Mouse (Mus musculus) midbrain, embryonic 13.5 days (tissue): ENCODE data around the gene Zbtb20. TPM values are rescaled to one million over a fixed set of nuclear protein-coding genes. Genes with fewer than 3 reads are reported as not detected.

Experiments used
- ATAC-seq: fragments of 200-750 bp; cut with Nextera tagmentation; 2 replicates; pipeline ENCODE4 v1.8.0; 2017; ENCODE audit warnings: mild to moderate bottlenecking, moderate TSS enrichment, moderate library complexity
- H3K27ac ChIP-seq: fragments of 300-500 bp; sonication (generic); 2 replicates; pipeline ENCODE4 v1.5.1; 2015; ENCODE audit warnings: inconsistent platforms, mild to moderate bottlenecking, moderate library complexity
- H3K27me3 ChIP-seq: fragments of 300-500 bp; sonication (generic); 2 replicates; pipeline ENCODE4 v1.6.1; 2015; ENCODE audit warnings: mild to moderate bottlenecking, inconsistent platforms
- H3K36me3 ChIP-seq: fragments of 300-500 bp; sonication (generic); 2 replicates; pipeline ENCODE4 v1.6.1; 2015; ENCODE audit warnings: mild to moderate bottlenecking, inconsistent platforms
- H3K4me1 ChIP-seq: fragments of 300-500 bp; sonication (generic); replicated peaks from 2 replicates; pipeline ENCODE4 v1.6.1; 2015; ENCODE audit warnings: inconsistent platforms
- H3K4me2 ChIP-seq: fragments of 300-500 bp; sonication (generic); replicated peaks from 2 replicates; pipeline ENCODE4 v1.6.1; 2015; ENCODE audit warnings: moderate library complexity, mild to moderate bottlenecking, inconsistent platforms
- H3K4me3 ChIP-seq: fragments of 300-500 bp; sonication (generic); replicated peaks from 2 replicates; pipeline ENCODE4 v1.5.1; 2015; ENCODE audit warnings: mild to moderate bottlenecking, inconsistent platforms
- H3K9ac ChIP-seq: fragments of 300-500 bp; sonication (generic); replicated peaks from 2 replicates; pipeline ENCODE4 v1.6.1; 2015; ENCODE audit warnings: mild to moderate bottlenecking, inconsistent platforms
- H3K9me3 ChIP-seq: fragments of 300-500 bp; sonication (generic); 2 replicates; pipeline ENCODE4 v1.6.1; 2016; ENCODE audit warnings: mild to moderate bottlenecking, inconsistent platforms
- WGBS: fragments of 180-500 bp; shearing (Covaris S2); methylation state at CpG from one replicate; pipeline ENCODE4 v1.1.7; 2015; 5-methylcytosine and 5-hydroxymethylcytosine counted together
- polyA plus RNA-seq: library from polyadenylated mRNA; unstranded; fragments of >200 nt; fragmentation: Nextera tagmentation; extraction: Ambion mirVana; gene quantifications from 2 replicates; pipeline ENCODE4 v1.2.1, GENCODE M21; 2015

The Zbtb20 gene
- polyA plus RNA-seq, 1 experiment from 2014 or later: 86.5 TPM

DNA sequence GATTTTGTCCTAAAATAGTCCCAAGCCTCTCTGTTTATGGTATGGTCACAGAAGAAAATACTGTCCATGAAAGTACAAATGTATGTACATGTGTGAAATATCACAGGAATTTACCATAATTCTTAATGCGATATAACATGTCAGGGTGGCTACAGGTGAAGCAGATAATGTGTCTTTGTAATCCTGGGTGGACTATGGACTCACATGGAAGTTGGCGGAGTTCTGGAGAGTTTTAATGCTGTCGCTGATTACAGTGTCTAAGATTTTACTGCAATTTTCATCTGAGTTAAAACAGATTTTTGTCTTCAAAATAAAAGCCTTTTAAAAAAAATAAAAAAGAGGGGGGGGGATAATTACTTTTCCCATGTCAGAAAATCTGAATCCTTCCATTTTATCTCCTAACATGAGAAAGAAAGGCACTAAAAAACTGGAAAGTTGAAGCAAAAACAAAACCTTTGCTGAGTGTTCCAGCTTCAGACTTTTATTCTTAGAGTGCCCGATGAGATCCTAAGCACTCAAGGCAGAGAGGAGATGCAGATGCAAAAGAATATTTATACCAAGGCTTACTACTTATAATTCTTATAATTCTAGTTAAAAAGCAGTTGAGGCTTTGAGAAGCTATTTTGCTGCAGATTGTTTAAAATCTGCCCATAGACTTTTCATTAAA is 509.4 kb downstream of the Zbtb20 start:
- H3K4me3 ChIP-seq: no peak overlapping the region
- no peaks in the 10 kb centered on the region for H3K9me3 ChIP-seq
- no peak overlapping the region for H3K9ac ChIP-seq
- H3K4me1 ChIP-seq: peaks cover 11% of the 10 kb centered on the region
- H3K4me2 ChIP-seq: no peak overlapping the region
- no peaks in the 10 kb centered on the region for H3K36me3 ChIP-seq
- WGBS: 88% methylated on average over 4 of the region's 4 CpGs
- H3K27ac ChIP-seq: no peak overlapping the region
- H3K27me3 ChIP-seq: no peaks in the 10 kb centered on the region
- ATAC-seq: no peak

- no peak for ATAC-seq
- H3K4me1 ChIP-seq: peaks cover 11% of the 10 kb centered on the region
- no peak overlapping the region for H3K4me3 ChIP-seq
- WGBS: 62% methylated on average over 5 of the region's 5 CpGs
- no peak overlapping the region for H3K9ac ChIP-seq
- no peaks in the 10 kb centered on the region for H3K27me3 ChIP-seq
- H3K27ac ChIP-seq: no peak overlapping the region
- H3K36me3 ChIP-seq: no peaks in the 10 kb centered on the region
- no peaks in the 10 kb centered on the region for H3K9me3 ChIP-seq
- no peak overlapping the region for H3K4me2 ChIP-seq
Measured at GRCm38 (mm10) chr16:43385620-43386210, 510.0 kb downstream of the Zbtb20 start.

GRCm38 (mm10) chr16:43386426-43386825 is 510.7 kb downstream of the Zbtb20 start:
- no peaks in the 10 kb centered on the region for H3K9me3 ChIP-seq
- peaks cover 11% of the 10 kb centered on the region for H3K4me1 ChIP-seq
- H3K27me3 ChIP-seq: no peaks in the 10 kb centered on the region
- no peak overlapping the region for H3K27ac ChIP-seq
- WGBS: 75% methylated on average over 5 of the region's 5 CpGs
- no peak overlapping the region for H3K9ac ChIP-seq
- no peak for ATAC-seq
- H3K36me3 ChIP-seq: no peaks in the 10 kb centered on the region
- H3K4me2 ChIP-seq: no peak overlapping the region
- no peak overlapping the region for H3K4me3 ChIP-seq

- no peak overlapping the region for H3K4me2 ChIP-seq
- no peaks in the 10 kb centered on the region for H3K9me3 ChIP-seq
- no peak overlapping the region for H3K27ac ChIP-seq
- WGBS: 95% methylated on average over 5 of the region's 5 CpGs
- no peak overlapping the region for H3K9ac ChIP-seq
- H3K4me3 ChIP-seq: no peak overlapping the region
- no peaks in the 10 kb centered on the region for H3K36me3 ChIP-seq
- no peak for ATAC-seq
- H3K4me1 ChIP-seq: peaks cover 11% of the 10 kb centered on the region
- no peaks in the 10 kb centered on the region for H3K27me3 ChIP-seq
Measured at GRCm38 (mm10) chr16:43388389-43388788, 512.7 kb downstream of the Zbtb20 start.

- no peaks in the 10 kb centered on the region for H3K36me3 ChIP-seq
- WGBS: 91% methylated on average over 4 of the region's 4 CpGs
- no peak for ATAC-seq
- H3K9ac ChIP-seq: no peak overlapping the region
- no peak overlapping the region for H3K4me2 ChIP-seq
- H3K9me3 ChIP-seq: no peaks in the 10 kb centered on the region
- no peaks in the 10 kb centered on the region for H3K27me3 ChIP-seq
- no peak overlapping the region for H3K27ac ChIP-seq
- no peak overlapping the region for H3K4me3 ChIP-seq
- H3K4me1 ChIP-seq: peaks cover 13% of the 10 kb centered on the region
Measured at GRCm38 (mm10) chr16:43390387-43390786, 514.7 kb downstream of the Zbtb20 start.

- no peak overlapping the region for H3K4me3 ChIP-seq
- H3K9me3 ChIP-seq: no peaks in the 10 kb centered on the region
- 0 out of 2 replicates have a peak, but pooled peaks cover 2% of the 10 kb centered on the region for H3K4me1 ChIP-seq
- H3K4me2 ChIP-seq: no peak overlapping the region
- 94% methylated on average over 4 of the region's 4 CpGs for WGBS
- H3K9ac ChIP-seq: no peak overlapping the region
- no peaks in the 10 kb centered on the region for H3K27me3 ChIP-seq
- ATAC-seq: no peak
- no peaks in the 10 kb centered on the region for H3K36me3 ChIP-seq
- H3K27ac ChIP-seq: no peak overlapping the region
Measured at GRCm38 (mm10) chr16:43393382-43393781, 517.7 kb downstream of the Zbtb20 start.

- ATAC-seq: no peak
- Histone ChIP-seq H3K27me3 (no peaks in the 10 kb centered on the region), H3K4me3 (no peak overlapping the region), H3K36me3 (no peaks in the 10 kb centered on the region), H3K27ac (no peak overlapping the region), H3K9me3 (no peaks in the 10 kb centered on the region), H3K9ac (no peak overlapping the region), H3K4me1 (0 out of 2 replicates have a peak, but pooled peaks cover 2% of the 10 kb centered on the region), H3K4me2 (no peak overlapping the region)
- WGBS: 81% methylated on average over 9 of the region's 9 CpGs
Measured at GRCm38 (mm10) chr16:43394013-43394568, 518.4 kb downstream of the Zbtb20 start.

DNA sequence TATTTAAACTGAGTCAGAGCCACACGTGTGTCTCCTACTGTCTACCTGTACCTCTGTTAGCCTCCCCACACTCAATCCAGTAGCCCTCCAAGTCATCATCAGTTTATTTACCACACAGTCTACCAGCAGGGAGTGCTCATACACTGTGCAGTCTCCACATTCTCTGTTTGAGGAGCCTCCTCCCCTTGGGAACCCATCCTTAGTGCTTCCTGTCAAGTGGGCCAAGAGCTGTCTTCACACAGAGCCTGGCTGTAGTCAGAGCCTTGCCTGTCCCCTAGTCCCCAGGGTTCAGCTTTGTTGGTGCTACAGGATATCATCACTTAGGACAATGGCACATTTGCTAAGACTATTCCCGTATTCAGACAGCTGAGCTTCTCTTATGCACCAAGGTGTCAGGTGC is 519.1 kb downstream of the Zbtb20 start:
- Histone ChIP-seq H3K9ac (no peak overlapping the region), H3K36me3 (no peaks in the 10 kb centered on the region), H3K9me3 (no peaks in the 10 kb centered on the region), H3K27me3 (no peaks in the 10 kb centered on the region), H3K27ac (no peak overlapping the region), H3K4me3 (no peak overlapping the region), H3K4me1 (0 out of 2 replicates have a peak, but pooled peaks cover 2% of the 10 kb centered on the region), H3K4me2 (no peak overlapping the region)
- 86% methylated on average over 2 of the region's 2 CpGs for WGBS
- no peak for ATAC-seq

- WGBS: 94% methylated on average over 11 of the region's 11 CpGs
- H3K27me3 ChIP-seq: no peaks in the 10 kb centered on the region
- no peak overlapping the region for H3K4me3 ChIP-seq
- no peaks in the 10 kb centered on the region for H3K9me3 ChIP-seq
- 0 out of 2 replicates have a peak, but pooled peaks cover 2% of the 10 kb centered on the region for H3K4me1 ChIP-seq
- ATAC-seq: no peak
- no peaks in the 10 kb centered on the region for H3K36me3 ChIP-seq
- no peak overlapping the region for H3K9ac ChIP-seq
- H3K27ac ChIP-seq: no peak overlapping the region
- H3K4me2 ChIP-seq: no peak overlapping the region
Measured at GRCm38 (mm10) chr16:43396849-43397628, 521.4 kb downstream of the Zbtb20 start.

DNA sequence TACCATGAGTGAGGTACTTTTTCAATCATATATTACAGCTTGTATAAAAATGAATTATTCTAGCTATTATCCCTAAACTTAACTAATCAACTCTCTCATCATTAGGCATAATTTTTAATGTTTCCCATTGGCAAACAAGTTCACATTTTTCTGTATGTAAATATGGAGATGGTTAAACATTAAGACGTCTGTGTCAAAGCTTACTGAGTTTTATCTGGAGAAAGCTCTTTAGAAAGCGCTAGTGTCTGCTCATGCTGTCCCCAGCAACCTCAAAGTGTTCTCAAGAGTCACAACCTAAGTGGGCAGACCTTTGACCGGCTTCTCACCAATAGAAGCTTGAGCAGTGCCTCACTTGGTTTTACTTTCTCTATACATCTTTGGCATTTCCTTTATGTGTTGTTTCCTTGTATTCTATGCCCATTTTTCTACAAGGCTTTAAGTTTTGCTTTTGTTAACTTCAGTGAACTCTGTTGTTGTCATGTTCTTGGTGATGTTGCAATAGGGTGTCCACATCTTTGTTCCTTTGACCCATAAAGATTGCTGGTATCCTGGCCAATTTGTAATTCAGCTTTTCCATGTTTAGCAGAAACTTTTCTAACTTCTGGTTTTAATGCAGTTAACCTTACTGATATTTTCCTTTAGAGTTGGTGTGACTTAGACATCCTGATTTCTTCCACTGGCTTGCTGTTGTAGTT is 522.1 kb downstream of the Zbtb20 start:
- Histone ChIP-seq H3K27ac (no peak overlapping the region), H3K4me2 (no peak overlapping the region), H3K27me3 (no peaks in the 10 kb centered on the region), H3K4me3 (no peak overlapping the region), H3K9ac (no peak overlapping the region), H3K36me3 (no peaks in the 10 kb centered on the region), H3K4me1 (0 out of 2 replicates have a peak, but pooled peaks cover 2% of the 10 kb centered on the region), H3K9me3 (no peaks in the 10 kb centered on the region)
- 90% methylated on average over 3 of the region's 3 CpGs for WGBS
- ATAC-seq: no peak

- Histone ChIP-seq H3K27ac (no peak overlapping the region), H3K4me1 (no peaks in the 10 kb centered on the region), H3K36me3 (no peaks in the 10 kb centered on the region), H3K4me2 (no peak overlapping the region), H3K9ac (no peak overlapping the region), H3K27me3 (no peaks in the 10 kb centered on the region), H3K4me3 (no peak overlapping the region), H3K9me3 (no peaks in the 10 kb centered on the region)
- ATAC-seq: no peak
Measured at GRCm38 (mm10) chr16:43399428-43399827, 523.7 kb downstream of the Zbtb20 start.

DNA sequence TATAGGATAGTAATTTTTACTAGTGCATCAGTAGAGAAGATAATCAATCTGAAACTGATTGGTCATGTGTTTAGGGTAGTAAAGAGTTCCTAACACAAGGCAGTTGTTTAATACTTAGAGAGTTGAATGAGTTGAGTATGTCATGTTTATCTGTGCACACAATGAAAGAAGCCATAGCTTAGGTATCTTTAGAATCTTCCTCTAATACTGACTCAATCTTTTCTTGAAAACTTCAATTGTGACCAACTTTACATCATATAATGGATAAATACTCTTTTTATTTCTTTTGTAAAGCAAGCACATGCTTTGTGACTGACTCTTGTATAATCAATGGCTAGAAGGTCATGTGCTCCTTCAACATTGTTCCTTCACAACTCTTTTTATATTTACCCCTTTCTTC is 524.4 kb downstream of the Zbtb20 start:
- Histone ChIP-seq H3K4me2 (no peak overlapping the region), H3K27ac (no peak overlapping the region), H3K9ac (no peak overlapping the region), H3K4me3 (no peak overlapping the region), H3K9me3 (no peaks in the 10 kb centered on the region), H3K36me3 (no peaks in the 10 kb centered on the region), H3K27me3 (no peaks in the 10 kb centered on the region), H3K4me1 (no peaks in the 10 kb centered on the region)
- ATAC-seq: no peak
